10 mouse cellular contexts compared by ENCODE assay signal in genomic region chr1:165934648-165935465, GRCm38 (mm10).
DNase-seq lines count a peak whose midpoint lies in the region; ATAC-seq and TF ChIP-seq lines count a peak whose summit lies in the region.
"Had no signal": no experiment of that assay in that cellular context is flagged by ENCODE, and none has a peak within 500 bp of the region (broad histone marks: within the 10 kb centered on the region; RNA-seq: fewer than 3 reads in every experiment).

No protein-coding gene starts in this region.

- WGBS in forebrain, embryonic 14.5 days, result 4% methylated on average over 7 of the region's 7 CpGs
- WGBS in intestine, postnatal 0 days, result 77% methylated on average over 7 of the region's 7 CpGs

- H3K4me2 ChIP-seq in forebrain, embryonic 14.5 days (ENCODE audit: low read length), result peak overlapping the region; percentile 56
- no peak overlapping the region for H3K4me2 ChIP-seq in intestine, postnatal 0 days (replicated peaks; ENCODE audit: low read depth)
- H3K4me2 ChIP-seq: embryonic facial prominence, embryonic 12.5 days had no signal

- H3K27ac ChIP-seq in forebrain, embryonic 14.5 days (ENCODE audit: low read depth, low read length), result peak overlapping the region; percentile 90
- no peak overlapping the region for H3K27ac ChIP-seq in intestine, postnatal 0 days (ENCODE audit: low read depth, low read length)
- H3K27ac ChIP-seq: embryonic facial prominence, embryonic 12.5 days had no signal

- no peaks in the 10 kb centered on the region for H3K27me3 ChIP-seq in forebrain, embryonic 14.5 days (replicated peaks; ENCODE audit: control insufficient read depth, insufficient read depth, low read length)
- no peaks in the 10 kb centered on the region for H3K27me3 ChIP-seq in intestine, postnatal 0 days (replicated peaks; ENCODE audit: control insufficient read depth, insufficient read depth, low read length)
- H3K27me3 ChIP-seq: embryonic facial prominence, embryonic 12.5 days had no signal

- TF ChIP-seq CTCF in intestine, postnatal 0 days (IDR thresholded peaks at IDR 0.05; ENCODE audit: low read depth), result no peak

- ATAC-seq in forebrain, embryonic 14.5 days, result peak; percentile 97
- ATAC-seq in intestine, postnatal 0 days, result no peak

- peak overlapping the region; percentile 9; the same call in 1 of the 2 replicates for H3K9ac ChIP-seq in forebrain, embryonic 14.5 days (ENCODE audit: low read length)
- H3K9ac ChIP-seq in intestine, postnatal 0 days (ENCODE audit: low read depth, low read length), result no peak overlapping the region
- H3K9ac ChIP-seq: embryonic facial prominence, embryonic 12.5 days had no signal

- H3K36me3 ChIP-seq in forebrain, embryonic 14.5 days (ENCODE audit: control insufficient read depth, insufficient read depth, low read length), result 0 out of 2 replicates have a peak, but pooled peaks cover 2% of the 10 kb centered on the region
- no peaks in the 10 kb centered on the region for H3K36me3 ChIP-seq in intestine, postnatal 0 days (ENCODE audit: control insufficient read depth, insufficient read depth)
- H3K36me3 ChIP-seq: embryonic facial prominence, embryonic 12.5 days had no signal

- peak; percentile 37 for DNase-seq in layer of hippocampus, adult 11-12 months (ENCODE audit: low spot score)
- no peak for DNase-seq in layer of hippocampus, postnatal 25 days (ENCODE audit: extremely low spot score in 1 of 2, low spot score in 1 of 2)
- peak; percentile 98 for DNase-seq in forebrain, embryonic 14.5 days (ENCODE audit: low spot score)
- peak; percentile 46 to 78 for DNase-seq in left cerebral cortex, postnatal 14 days (ENCODE audit: low spot score in 2 of 2)
- peak; percentile 96 for DNase-seq in retina, postnatal 1 day
- no peak for DNase-seq in kidney, postnatal 25 days
- no peak for DNase-seq in gastrocnemius, postnatal 14 days
- DNase-seq: kidney, postnatal 10 days had no signal

- H3K4me3 ChIP-seq in forebrain, embryonic 14.5 days (ENCODE audit: low read depth, low read length), result peak overlapping the region; percentile 28
- H3K4me3 ChIP-seq in intestine, postnatal 0 days (ENCODE audit: low read depth, low read length), result no peak overlapping the region
- H3K4me3 ChIP-seq: embryonic facial prominence, embryonic 12.5 days had no signal

- peaks cover 22% of the 10 kb centered on the region for H3K4me1 ChIP-seq in forebrain, embryonic 14.5 days (ENCODE audit: control insufficient read depth, insufficient read depth, low read length)
- H3K4me1 ChIP-seq in intestine, postnatal 0 days (replicated peaks; ENCODE audit: control insufficient read depth, insufficient read depth, low read length), result no peaks in the 10 kb centered on the region
- H3K4me1 ChIP-seq: embryonic facial prominence, embryonic 12.5 days had no signal

- intact Hi-C loops in left cerebral cortex, postnatal 14 days (cut with DNase I), result loop anchor here (5.0 kb wide), 1 partner anchor 62 kb away; no protein-coding TSS in a partner anchor
- intact Hi-C loops in gastrocnemius, postnatal 14 days (cut with DNase I; ENCODE audit: low total_unique reads), result no loop called here

- no peaks in the 10 kb centered on the region for H3K9me3 ChIP-seq in forebrain, embryonic 14.5 days (replicated peaks; ENCODE audit: control insufficient read depth, low read length)
- no peaks in the 10 kb centered on the region for H3K9me3 ChIP-seq in intestine, postnatal 0 days (ENCODE audit: control insufficient read depth)
- H3K9me3 ChIP-seq: embryonic facial prominence, embryonic 12.5 days had no signal

Comparison
In these comparisons a context has a peak if more than half of its experiments do, and no peak if none do; other contexts are left out.
1. DNase-seq: peak in layer of hippocampus, adult 11-12 months (single experiment), forebrain, embryonic 14.5 days (single experiment), left cerebral cortex, postnatal 14 days (2 of 2) and retina, postnatal 1 day (single experiment); none in layer of hippocampus, postnatal 25 days (0 of 2), kidney, postnatal 25 days (0 of 2) and gastrocnemius, postnatal 14 days (single experiment).